Mouse (Mus musculus): ENCODE data around the gene Fam217b. TPM values are rescaled to one million over a fixed set of nuclear protein-coding genes. Genes with fewer than 3 reads are reported as not detected.

The Fam217b gene
- total RNA-seq (2014; rRNA removed) (20.0 and 25.9 TPM in 2 replicates), polyA plus RNA-seq (2015; fragmentation: Nextera tagmentation; extraction: Ambion mirVana) (20.8 and 24.8 TPM in 2 replicates)

GRCm38 (mm10) chr2:178414261-178415149 is at the start of gene Fam217b, which contains the start of gene Ppp1r3d:
Gene Fam217b, plus strand, starts transcription at chr2:178414524.
Gene Ppp1r3d, minus strand, starts transcription at chr2:178414472.
- under 1% methylated on average over 60 of the region's 74 CpGs for WGBS
- H3K9ac ChIP-seq (replicated peaks; ENCODE audit: low read length) = peak within 1 kb of the TSS; percentile 71
- H3K4me2 ChIP-seq (ENCODE audit: low read depth, low read length) = peak within 1 kb of the TSS; percentile 98
- H3K9me3 ChIP-seq (ENCODE audit: low read length) = no peaks in the 10 kb centered on the region
- peak; percentile 9; the same call in 1 of the 2 replicates for TF ChIP-seq CTCF (IDR thresholded peaks at IDR 0.05; ENCODE audit: low read depth)
- peak; percentile 78 for DNase-seq (ENCODE audit: low spot score)
- H3K4me1 ChIP-seq (ENCODE audit: insufficient read depth, low read length) = peaks cover 23% of the 10 kb centered on the region
- peak within 1 kb of the TSS; percentile 66 for H3K4me3 ChIP-seq (ENCODE audit: low read length)
- H3K36me3 ChIP-seq (ENCODE audit: insufficient read depth, low read length) = no peaks in the 10 kb centered on the region
- H3K27me3 ChIP-seq (ENCODE audit: insufficient read depth, low read length) = no peaks in the 10 kb centered on the region
- H3K27ac ChIP-seq = peak within 1 kb of the TSS; percentile 82
- ATAC-seq = peak; percentile 84

DNA sequence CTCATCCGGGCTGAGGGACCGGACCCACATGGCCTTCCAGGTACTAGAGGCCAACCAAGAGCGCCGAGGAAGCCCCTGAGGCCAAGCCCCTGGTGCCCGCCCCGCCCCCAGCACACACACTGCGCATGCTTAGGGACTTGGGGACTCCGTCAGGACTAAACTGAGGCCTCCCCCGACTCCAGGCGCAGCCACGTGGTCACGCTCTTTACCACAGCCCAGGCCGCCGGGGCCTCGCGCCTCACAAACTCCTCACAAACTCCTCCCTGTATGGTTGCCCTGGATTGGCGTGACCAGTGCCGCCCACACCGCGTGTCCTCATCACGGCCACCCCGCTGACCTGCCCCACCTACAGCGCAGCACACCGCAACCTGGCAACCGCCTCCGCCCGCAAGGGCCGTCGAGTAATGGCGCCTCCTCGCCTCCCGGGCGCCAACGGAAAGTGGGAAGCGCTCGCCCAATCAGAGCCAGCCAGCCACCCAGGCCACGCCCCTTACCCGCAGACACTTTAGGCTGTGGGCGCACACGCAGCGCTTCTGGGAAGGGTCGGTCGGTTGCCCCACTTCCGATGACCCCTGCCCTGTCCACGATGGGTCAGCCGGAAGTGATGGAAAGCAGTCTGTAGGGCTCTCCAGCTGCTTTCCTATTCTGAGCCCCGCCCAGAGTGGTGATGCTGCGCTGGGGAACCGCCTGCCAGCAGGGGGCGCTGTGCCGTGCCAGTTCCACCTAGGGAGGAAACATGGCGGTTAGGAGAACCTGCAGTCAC is 7.1 kb upstream of the Fam217b start, which contains the start of gene Sycp2:
Gene Sycp2 (minus strand): TSS at position 633 of the 763 bp plus-strand sequence.
- DNase-seq (ENCODE audit: low spot score) (no peak), ATAC-seq (peak; percentile 45; the same call in 1 of the 2 replicates)
- no peak within 1 kb of the TSS for H3K9ac ChIP-seq (replicated peaks; ENCODE audit: low read length)

DNA sequence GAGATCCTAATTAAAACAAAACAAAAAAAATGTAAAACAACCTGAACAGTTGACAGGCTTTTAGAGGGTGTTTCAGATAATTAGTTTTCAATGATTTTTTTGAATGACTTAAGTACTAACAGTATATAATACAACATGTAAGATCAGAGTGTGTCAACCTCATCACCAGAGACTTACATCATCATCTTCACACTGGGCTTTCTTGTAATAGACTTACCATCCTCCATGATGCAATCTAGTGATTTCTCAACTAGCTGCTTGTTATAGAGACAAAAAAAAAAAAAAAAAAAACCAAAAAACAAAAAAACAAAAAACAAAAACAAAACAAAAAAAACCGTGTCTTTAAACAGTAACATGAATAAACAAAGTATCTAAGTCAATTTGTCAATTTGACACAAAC is 5.3 kb upstream of the Fam217b start:
- H3K27ac ChIP-seq = no peak overlapping the region
- no peak overlapping the region for H3K9ac ChIP-seq (replicated peaks; ENCODE audit: low read length)
- DNase-seq (ENCODE audit: low spot score) (no peak), ATAC-seq (no peak)
- no peaks in the 10 kb centered on the region for H3K36me3 ChIP-seq (ENCODE audit: insufficient read depth, low read length)
- no peak overlapping the region for H3K4me3 ChIP-seq (ENCODE audit: low read length)
- TF ChIP-seq CTCF (IDR thresholded peaks at IDR 0.05; ENCODE audit: low read depth) = no peak
- 54% methylated on average over 1 of the region's 1 CpGs for WGBS
- H3K9me3 ChIP-seq (ENCODE audit: low read length) = no peaks in the 10 kb centered on the region
- no peak overlapping the region for H3K4me2 ChIP-seq (ENCODE audit: low read depth, low read length)
- H3K4me1 ChIP-seq (ENCODE audit: insufficient read depth, low read length) = peaks cover 12% of the 10 kb centered on the region; the same call in 1 of the 2 replicates
- no peaks in the 10 kb centered on the region for H3K27me3 ChIP-seq (ENCODE audit: insufficient read depth, low read length)

More for the DNA sequence above, 7.1 kb upstream of the Fam217b start, which contains the start of gene Sycp2:
- 87% methylated on average over 52 of the region's 52 CpGs for WGBS
- Histone ChIP-seq H3K27me3 (ENCODE audit: insufficient read depth, low read length) (no peaks in the 10 kb centered on the region), H3K4me2 (ENCODE audit: low read depth, low read length) (no peak within 1 kb of the TSS), H3K36me3 (ENCODE audit: insufficient read depth, low read length) (no peaks in the 10 kb centered on the region), H3K4me3 (ENCODE audit: low read length) (no peak within 1 kb of the TSS), H3K27ac (no peak within 1 kb of the TSS), H3K9me3 (ENCODE audit: low read length) (no peaks in the 10 kb centered on the region), H3K4me1 (ENCODE audit: insufficient read depth, low read length) (no peaks in the 10 kb centered on the region)
- peak; percentile 44; the same call in 1 of the 2 replicates for TF ChIP-seq CTCF (IDR thresholded peaks at IDR 0.05; ENCODE audit: low read depth)

DNA sequence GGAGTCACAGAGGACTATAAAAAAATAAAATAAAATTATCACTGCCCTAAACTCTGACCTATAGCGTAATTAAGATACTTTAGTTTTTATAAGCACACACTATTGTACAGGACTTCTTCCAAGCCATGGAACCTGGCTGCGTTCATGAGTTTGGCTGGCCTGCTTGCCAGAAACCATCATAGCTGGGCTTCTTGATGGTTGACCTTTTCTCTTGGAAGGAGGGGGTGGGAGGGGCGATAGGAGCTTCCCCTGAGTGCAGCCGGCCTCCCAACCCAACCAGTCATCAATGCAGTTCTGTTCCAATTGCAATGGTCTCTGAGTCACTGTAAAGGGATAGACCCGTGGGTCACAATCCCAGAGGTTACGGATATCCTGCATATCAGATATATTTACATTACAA is 4.0 kb upstream of the Fam217b start:
- Histone ChIP-seq H3K4me2 (ENCODE audit: low read depth, low read length) (no peak overlapping the region), H3K36me3 (ENCODE audit: insufficient read depth, low read length) (no peaks in the 10 kb centered on the region), H3K9ac (replicated peaks; ENCODE audit: low read length) (no peak overlapping the region), H3K4me3 (ENCODE audit: low read length) (no peak overlapping the region), H3K27me3 (ENCODE audit: insufficient read depth, low read length) (no peaks in the 10 kb centered on the region), H3K9me3 (ENCODE audit: low read length) (no peaks in the 10 kb centered on the region), H3K27ac (no peak overlapping the region), H3K4me1 (ENCODE audit: insufficient read depth, low read length) (peaks cover 17% of the 10 kb centered on the region)
- TF ChIP-seq CTCF (IDR thresholded peaks at IDR 0.05; ENCODE audit: low read depth) = no peak
- DNase-seq (ENCODE audit: low spot score) (no peak), ATAC-seq (no peak)
- WGBS = 85% methylated on average over 6 of the region's 6 CpGs

- H3K9ac ChIP-seq (replicated peaks; ENCODE audit: low read length) = no peak overlapping the region
- DNase-seq (ENCODE audit: low spot score) = no peak
- no peak overlapping the region for H3K27ac ChIP-seq
- H3K4me3 ChIP-seq (ENCODE audit: low read length) = no peak overlapping the region
- no peaks in the 10 kb centered on the region for H3K27me3 ChIP-seq (ENCODE audit: insufficient read depth, low read length)
- peaks cover 23% of the 10 kb centered on the region for H3K4me1 ChIP-seq (ENCODE audit: insufficient read depth, low read length)
- H3K4me2 ChIP-seq (ENCODE audit: low read depth, low read length) = peak overlapping the region; percentile 98
- ATAC-seq = no peak
- no peaks in the 10 kb centered on the region for H3K9me3 ChIP-seq (ENCODE audit: low read length)
- H3K36me3 ChIP-seq (ENCODE audit: insufficient read depth, low read length) = no peaks in the 10 kb centered on the region
- 51% methylated on average over 6 of the region's 6 CpGs for WGBS
- TF ChIP-seq CTCF (IDR thresholded peaks at IDR 0.05; ENCODE audit: low read depth) = no peak
These were observed 1.7 kb upstream of the Fam217b start for GRCm38 (mm10) chr2:178412598-178412997.

DNA sequence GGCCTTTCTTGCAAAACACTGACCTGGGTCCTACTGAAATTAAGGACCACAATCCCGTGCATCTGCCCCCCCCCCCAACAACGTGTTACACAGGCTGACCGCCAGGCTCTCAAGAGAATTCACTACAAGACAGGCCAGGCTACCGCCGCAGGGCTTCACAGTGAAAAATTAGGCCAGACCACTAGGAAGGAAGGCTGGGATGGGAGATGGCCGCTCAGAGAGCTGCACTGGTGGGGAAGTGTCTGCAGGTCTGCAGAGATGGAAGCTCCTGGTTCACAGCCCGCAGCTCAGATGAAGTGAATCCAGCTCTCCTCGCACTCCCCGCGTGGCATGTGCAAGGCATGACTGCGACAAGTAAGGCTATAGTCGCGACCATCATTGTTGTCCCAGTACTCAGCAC is 1.2 kb upstream of the Fam217b start:
- Histone ChIP-seq H3K4me3 (ENCODE audit: low read length) (peak overlapping the region; percentile 66), H3K9me3 (ENCODE audit: low read length) (no peaks in the 10 kb centered on the region), H3K27me3 (ENCODE audit: insufficient read depth, low read length) (no peaks in the 10 kb centered on the region), H3K4me2 (ENCODE audit: low read depth, low read length) (peak overlapping the region; percentile 98), H3K27ac (peak overlapping the region; percentile 82; the same call in 1 of the 2 replicates), H3K36me3 (ENCODE audit: insufficient read depth, low read length) (no peaks in the 10 kb centered on the region), H3K9ac (replicated peaks; ENCODE audit: low read length) (peak overlapping the region; percentile 71; the same call in 1 of the 2 replicates), H3K4me1 (ENCODE audit: insufficient read depth, low read length) (peaks cover 23% of the 10 kb centered on the region)
- DNase-seq (ENCODE audit: low spot score) = peak; percentile 13
- TF ChIP-seq CTCF (IDR thresholded peaks at IDR 0.05; ENCODE audit: low read depth) = no peak
- ATAC-seq = no peak
- WGBS = 57% methylated on average over 13 of the region's 13 CpGs

All from hindbrain, postnatal 0 days (tissue).